Comparison of ENCODE assay signal across 25 mouse cellular contexts in the genomic region with DNA sequence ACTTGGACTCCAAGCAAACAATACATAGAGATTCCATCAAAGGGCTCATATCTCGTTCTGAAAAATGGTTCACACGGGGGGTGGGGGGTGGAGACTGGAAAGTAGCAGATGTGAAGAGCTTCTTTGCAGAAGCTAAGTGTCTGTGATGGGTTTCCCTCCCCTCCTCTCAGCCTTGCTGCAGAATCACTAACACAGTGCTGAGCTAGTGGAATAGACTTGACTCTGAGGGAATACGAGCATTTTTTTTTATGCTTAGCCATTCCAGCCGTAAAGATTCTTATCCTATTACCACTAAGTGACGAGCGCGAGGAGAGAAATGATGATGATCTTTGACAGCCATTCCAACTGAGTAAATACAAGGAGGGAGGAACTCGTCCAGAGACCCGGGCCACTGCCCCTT.
DNase-seq lines count a peak whose midpoint lies in the region; ATAC-seq lines count a peak whose summit lies in the region.
"Had no signal": no experiment of that assay in that cellular context is flagged by ENCODE, and none has a peak within 500 bp of the region (broad histone marks: within the 10 kb centered on the region; RNA-seq: fewer than 3 reads in every experiment).

No protein-coding gene starts in this region.

- no peak overlapping the region for H3K9ac ChIP-seq in hindbrain, embryonic 16.5 days (ENCODE audit: low read depth, low read length)
- no peak overlapping the region for H3K9ac ChIP-seq in hindbrain, embryonic 13.5 days
- H3K9ac ChIP-seq in neural tube, embryonic 14.5 days (replicated peaks; ENCODE audit: low read depth, low read length) = no peak overlapping the region
- H3K9ac ChIP-seq: embryonic facial prominence, embryonic 13.5 days; forebrain, embryonic 13.5 days had no signal

- H3K4me2 ChIP-seq in hindbrain, embryonic 16.5 days (ENCODE audit: low read length) = no peak overlapping the region
- no peak overlapping the region for H3K4me2 ChIP-seq in hindbrain, embryonic 13.5 days
- H3K4me2 ChIP-seq in neural tube, embryonic 14.5 days (ENCODE audit: low read depth, low read length) = no peak overlapping the region
- H3K4me2 ChIP-seq: embryonic facial prominence, embryonic 13.5 days; forebrain, embryonic 13.5 days; heart, embryonic 11.5 days had no signal

- ATAC-seq in hindbrain, embryonic 16.5 days = 0 out of 2 replicates have a peak, but pooled peaks have one; percentile 27
- no peak for ATAC-seq in hindbrain, embryonic 13.5 days (ENCODE audit: low FRiP score)
- 0 out of 2 replicates have a peak, but pooled peaks have one; percentile 34 for ATAC-seq in neural tube, embryonic 14.5 days (ENCODE audit: low read depth)
- ATAC-seq: activated CD4-positive, CD25-positive, alpha-beta regulatory T cell, adult 4 months; CD4-positive, CD25-positive, alpha-beta regulatory T cell, adult 4 months; forebrain, embryonic 13.5 days; forebrain, embryonic 16.5 days; intestine, postnatal 0 days had no signal

- H3K4me1 ChIP-seq in hindbrain, embryonic 16.5 days (ENCODE audit: control insufficient read depth, insufficient read depth, low read depth, low read length) = no peaks in the 10 kb centered on the region
- peaks cover 7% of the 10 kb centered on the region for H3K4me1 ChIP-seq in hindbrain, embryonic 13.5 days (replicated peaks)
- H3K4me1 ChIP-seq in neural tube, embryonic 14.5 days (ENCODE audit: control insufficient read depth, insufficient read depth, low read length) = no peaks in the 10 kb centered on the region
- H3K4me1 ChIP-seq: forebrain, embryonic 13.5 days had no signal

- 54% methylated on average over 9 of the region's 9 CpGs for WGBS in hindbrain, embryonic 16.5 days
- 56% methylated on average over 9 of the region's 9 CpGs for WGBS in hindbrain, embryonic 13.5 days
- 55% methylated on average over 9 of the region's 9 CpGs for WGBS in neural tube, embryonic 14.5 days

- no peak overlapping the region for H3K4me3 ChIP-seq in hindbrain, embryonic 16.5 days (ENCODE audit: low read length)
- no peak overlapping the region for H3K4me3 ChIP-seq in hindbrain, embryonic 13.5 days
- H3K4me3 ChIP-seq in neural tube, embryonic 14.5 days (ENCODE audit: low read depth, low read length) = no peak overlapping the region
- H3K4me3 ChIP-seq: embryonic facial prominence, embryonic 10.5 days; embryonic facial prominence, embryonic 13.5 days; erythroblast, embryonic 14.5 days; forebrain, embryonic 13.5 days; gastrocnemius, adult 2 months had no signal

- peak; percentile 67 for DNase-seq in retina, postnatal 1 day
- DNase-seq in retina, embryonic 14.5 days (ENCODE audit: low spot score) = no peak
- no peak for DNase-seq in Muller cell, postnatal 12 days (ENCODE audit: inconsistent ontology term)
- DNase-seq: adrenal gland, adult 8-10 months; adrenal gland, postnatal 25 days; cerebellum, adult 11 months; cerebellum, adult 2 months; cerebellum, adult 9-11 months; cerebellum, postnatal 25 days; embryo, embryonic 11 days; gastrocnemius, adult 2 months; gastrocnemius, postnatal 14 days; heart, adult 11 months had no signal

- H3K9me3 ChIP-seq in hindbrain, embryonic 16.5 days (ENCODE audit: control insufficient read depth, low read length) = no peaks in the 10 kb centered on the region
- no peaks in the 10 kb centered on the region for H3K9me3 ChIP-seq in hindbrain, embryonic 13.5 days
- H3K9me3 ChIP-seq in neural tube, embryonic 14.5 days (ENCODE audit: control insufficient read depth, low read length) = no peaks in the 10 kb centered on the region
- H3K9me3 ChIP-seq: embryonic facial prominence, embryonic 10.5 days; embryonic facial prominence, embryonic 13.5 days; forebrain, embryonic 13.5 days had no signal

- no peaks in the 10 kb centered on the region for H3K27me3 ChIP-seq in hindbrain, embryonic 16.5 days (replicated peaks; ENCODE audit: control insufficient read depth, insufficient read depth, low read length)
- H3K27me3 ChIP-seq in hindbrain, embryonic 13.5 days = no peaks in the 10 kb centered on the region
- no peaks in the 10 kb centered on the region for H3K27me3 ChIP-seq in neural tube, embryonic 14.5 days (ENCODE audit: control insufficient read depth, insufficient read depth, low read length)
- H3K27me3 ChIP-seq: forebrain, embryonic 13.5 days had no signal

- H3K36me3 ChIP-seq in hindbrain, embryonic 16.5 days (ENCODE audit: control insufficient read depth, insufficient read depth, low read length) = no peaks in the 10 kb centered on the region
- H3K36me3 ChIP-seq in hindbrain, embryonic 13.5 days = no peaks in the 10 kb centered on the region
- H3K36me3 ChIP-seq in neural tube, embryonic 14.5 days (ENCODE audit: control insufficient read depth, insufficient read depth, low read length) = no peaks in the 10 kb centered on the region
- H3K36me3 ChIP-seq: embryonic facial prominence, embryonic 10.5 days; embryonic facial prominence, embryonic 13.5 days had no signal

- no peak overlapping the region for H3K27ac ChIP-seq in hindbrain, embryonic 16.5 days (ENCODE audit: low read depth, low read length)
- no peak overlapping the region for H3K27ac ChIP-seq in hindbrain, embryonic 13.5 days
- H3K27ac ChIP-seq in neural tube, embryonic 14.5 days (ENCODE audit: low read depth, low read length) = no peak overlapping the region
- H3K27ac ChIP-seq: embryonic facial prominence, embryonic 10.5 days; embryonic facial prominence, embryonic 13.5 days; forebrain, embryonic 13.5 days; gastrocnemius, adult 2 months had no signal
